Mouse (Mus musculus): ENCODE measurements around the gene Gm21312. TPM values are rescaled to one million over a fixed set of nuclear protein-coding genes. Genes with fewer than 3 reads are reported as not detected.
"Not testable (repeated sequence)": the region's sequence is repeated elsewhere in the genome, so short reads cannot be mapped to it uniquely, and the experiment has no call there.

Gene Gm21312
- total RNA-seq (2021): not detected
- long read RNA-seq, experiment 1: 0 reads
- long read RNA-seq, experiment 2: 0 reads

DNA sequence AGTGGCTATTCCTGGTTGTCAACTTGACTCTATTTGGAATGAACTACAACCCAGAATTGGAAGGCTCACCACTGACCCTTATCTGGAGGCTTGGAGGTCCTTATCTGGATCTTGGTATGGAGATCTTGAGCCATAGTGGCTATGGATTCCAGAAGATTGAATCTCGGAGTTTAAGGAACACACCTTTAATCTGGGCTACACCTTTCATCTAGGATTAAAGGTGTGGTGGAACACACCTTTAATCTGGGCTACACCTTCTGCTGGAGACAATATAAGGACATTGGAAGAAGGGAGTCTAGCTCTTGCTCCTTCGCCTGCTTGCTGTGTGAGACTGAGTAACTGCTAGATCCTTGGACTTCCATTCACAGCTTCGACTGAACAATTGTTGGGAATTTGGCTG is at the start of gene Gm21312:
TSS of gene Gm21312 (plus strand) at position 301 of the 400 bp plus-strand sequence.
- H3K4me3 ChIP-seq; H3K27ac ChIP-seq; DNase-seq (ENCODE audit: low spot score in 2 of 2): not testable (repeated sequence)

DNA sequence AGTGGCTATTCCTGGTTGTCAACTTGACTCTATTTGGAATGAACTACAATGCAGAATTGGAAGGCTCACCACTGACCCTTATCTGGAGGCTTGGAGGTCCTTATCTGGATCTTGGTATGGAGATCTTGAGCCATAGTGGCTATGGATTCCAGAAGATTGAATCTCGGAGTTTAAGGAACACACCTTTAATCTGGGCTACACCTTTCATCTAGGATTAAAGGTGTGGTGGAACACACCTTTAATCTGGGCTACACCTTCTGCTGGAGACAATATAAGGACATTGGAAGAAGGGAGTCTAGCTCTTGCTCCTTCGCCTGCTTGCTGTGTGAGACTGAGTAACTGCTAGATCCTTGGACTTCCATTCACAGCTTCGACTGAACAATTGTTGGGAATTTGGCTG is 34.1 kb upstream of the Gm21312 start, which contains the start of gene Gm21293:
TSS of gene Gm21293 (plus strand) at position 301 of the 400 bp plus-strand sequence.
- DNase-seq (ENCODE audit: low spot score in 2 of 2); H3K27ac ChIP-seq; H3K4me3 ChIP-seq: not testable (repeated sequence)

DNA sequence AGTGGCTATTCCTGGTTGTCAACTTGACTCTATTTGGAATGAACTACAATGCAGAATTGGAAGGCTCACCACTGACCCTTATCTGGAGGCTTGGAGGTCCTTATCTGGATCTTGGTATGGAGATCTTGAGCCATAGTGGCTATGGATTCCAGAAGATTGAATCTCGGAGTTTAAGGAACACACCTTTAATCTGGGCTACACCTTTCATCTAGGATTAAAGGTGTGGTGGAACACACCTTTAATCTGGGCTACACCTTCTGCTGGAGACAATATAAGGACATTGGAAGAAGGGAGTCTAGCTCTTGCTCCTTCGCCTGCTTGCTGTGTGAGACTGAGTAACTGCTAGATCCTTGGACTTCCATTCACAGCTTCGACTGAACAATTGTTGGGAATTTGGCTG is 25.6 kb upstream of the Gm21312 start, which contains the start of gene Gm6763:
TSS of gene Gm6763 (plus strand) at position 301 of the 400 bp plus-strand sequence.
- not testable (repeated sequence) for H3K27ac ChIP-seq; DNase-seq (ENCODE audit: low spot score in 2 of 2); H3K4me3 ChIP-seq

DNA sequence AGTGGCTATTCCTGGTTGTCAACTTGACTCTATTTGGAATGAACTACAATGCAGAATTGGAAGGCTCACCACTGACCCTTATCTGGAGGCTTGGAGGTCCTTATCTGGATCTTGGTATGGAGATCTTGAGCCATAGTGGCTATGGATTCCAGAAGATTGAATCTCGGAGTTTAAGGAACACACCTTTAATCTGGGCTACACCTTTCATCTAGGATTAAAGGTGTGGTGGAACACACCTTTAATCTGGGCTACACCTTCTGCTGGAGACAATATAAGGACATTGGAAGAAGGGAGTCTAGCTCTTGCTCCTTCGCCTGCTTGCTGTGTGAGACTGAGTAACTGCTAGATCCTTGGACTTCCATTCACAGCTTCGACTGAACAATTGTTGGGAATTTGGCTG is 17.1 kb upstream of the Gm21312 start, which contains the start of gene Gm8764:
TSS of gene Gm8764 (plus strand) at position 301 of the 400 bp plus-strand sequence.
- H3K27ac ChIP-seq; H3K4me3 ChIP-seq; DNase-seq (ENCODE audit: low spot score in 2 of 2): not testable (repeated sequence)

DNA sequence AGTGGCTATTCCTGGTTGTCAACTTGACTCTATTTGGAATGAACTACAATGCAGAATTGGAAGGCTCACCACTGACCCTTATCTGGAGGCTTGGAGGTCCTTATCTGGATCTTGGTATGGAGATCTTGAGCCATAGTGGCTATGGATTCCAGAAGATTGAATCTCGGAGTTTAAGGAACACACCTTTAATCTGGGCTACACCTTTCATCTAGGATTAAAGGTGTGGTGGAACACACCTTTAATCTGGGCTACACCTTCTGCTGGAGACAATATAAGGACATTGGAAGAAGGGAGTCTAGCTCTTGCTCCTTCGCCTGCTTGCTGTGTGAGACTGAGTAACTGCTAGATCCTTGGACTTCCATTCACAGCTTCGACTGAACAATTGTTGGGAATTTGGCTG is 8.6 kb upstream of the Gm21312 start, which contains the start of gene Gm21304:
TSS of gene Gm21304 (plus strand) at position 301 of the 400 bp plus-strand sequence.
- H3K27ac ChIP-seq; DNase-seq (ENCODE audit: low spot score in 2 of 2); H3K4me3 ChIP-seq: not testable (repeated sequence)

DNA sequence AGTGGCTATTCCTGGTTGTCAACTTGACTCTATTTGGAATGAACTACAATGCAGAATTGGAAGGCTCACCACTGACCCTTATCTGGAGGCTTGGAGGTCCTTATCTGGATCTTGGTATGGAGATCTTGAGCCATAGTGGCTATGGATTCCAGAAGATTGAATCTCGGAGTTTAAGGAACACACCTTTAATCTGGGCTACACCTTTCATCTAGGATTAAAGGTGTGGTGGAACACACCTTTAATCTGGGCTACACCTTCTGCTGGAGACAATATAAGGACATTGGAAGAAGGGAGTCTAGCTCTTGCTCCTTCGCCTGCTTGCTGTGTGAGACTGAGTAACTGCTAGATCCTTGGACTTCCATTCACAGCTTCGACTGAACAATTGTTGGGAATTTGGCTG is 8.4 kb downstream of the Gm21312 start, which contains the start of gene Gm20765:
TSS of gene Gm20765 (plus strand) at position 301 of the 400 bp plus-strand sequence.
- DNase-seq (ENCODE audit: low spot score in 2 of 2); H3K4me3 ChIP-seq; H3K27ac ChIP-seq: not testable (repeated sequence)

DNA sequence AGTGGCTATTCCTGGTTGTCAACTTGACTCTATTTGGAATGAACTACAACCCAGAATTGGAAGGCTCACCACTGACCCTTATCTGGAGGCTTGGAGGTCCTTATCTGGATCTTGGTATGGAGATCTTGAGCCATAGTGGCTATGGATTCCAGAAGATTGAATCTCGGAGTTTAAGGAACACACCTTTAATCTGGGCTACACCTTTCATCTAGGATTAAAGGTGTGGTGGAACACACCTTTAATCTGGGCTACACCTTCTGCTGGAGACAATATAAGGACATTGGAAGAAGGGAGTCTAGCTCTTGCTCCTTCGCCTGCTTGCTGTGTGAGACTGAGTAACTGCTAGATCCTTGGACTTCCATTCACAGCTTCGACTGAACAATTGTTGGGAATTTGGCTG is 16.9 kb downstream of the Gm21312 start, which contains the start of gene Gm4340:
TSS of gene Gm4340 (plus strand) at position 301 of the 400 bp plus-strand sequence.
- not testable (repeated sequence) for H3K4me3 ChIP-seq; DNase-seq (ENCODE audit: low spot score in 2 of 2); H3K27ac ChIP-seq

DNA sequence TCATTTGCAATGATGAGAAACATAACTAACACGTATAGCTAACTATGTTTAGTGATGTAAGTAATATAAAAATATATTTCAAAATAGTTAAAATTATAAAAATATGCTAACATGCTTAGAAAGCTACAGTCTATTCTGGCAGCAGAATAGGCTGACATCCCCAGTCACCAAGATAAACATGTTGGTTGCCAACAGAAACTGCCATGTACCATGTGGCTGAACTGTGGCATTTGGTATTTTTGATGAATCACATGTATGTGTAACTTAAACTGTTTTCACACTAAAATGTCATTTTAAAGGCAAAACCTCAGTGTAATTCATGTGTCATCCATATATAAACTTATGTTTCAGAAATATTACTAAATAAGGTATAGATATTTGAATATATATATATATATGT is 32.8 kb downstream of the Gm21312 start:
- no peak for TF ChIP-seq CTCF (conservative IDR thresholded peaks at IDR 0.05)
- no peak overlapping the region for H3K4me3 ChIP-seq
- no peak for DNase-seq (ENCODE audit: low spot score in 2 of 2)
- H3K27ac ChIP-seq: no peak overlapping the region

DNA sequence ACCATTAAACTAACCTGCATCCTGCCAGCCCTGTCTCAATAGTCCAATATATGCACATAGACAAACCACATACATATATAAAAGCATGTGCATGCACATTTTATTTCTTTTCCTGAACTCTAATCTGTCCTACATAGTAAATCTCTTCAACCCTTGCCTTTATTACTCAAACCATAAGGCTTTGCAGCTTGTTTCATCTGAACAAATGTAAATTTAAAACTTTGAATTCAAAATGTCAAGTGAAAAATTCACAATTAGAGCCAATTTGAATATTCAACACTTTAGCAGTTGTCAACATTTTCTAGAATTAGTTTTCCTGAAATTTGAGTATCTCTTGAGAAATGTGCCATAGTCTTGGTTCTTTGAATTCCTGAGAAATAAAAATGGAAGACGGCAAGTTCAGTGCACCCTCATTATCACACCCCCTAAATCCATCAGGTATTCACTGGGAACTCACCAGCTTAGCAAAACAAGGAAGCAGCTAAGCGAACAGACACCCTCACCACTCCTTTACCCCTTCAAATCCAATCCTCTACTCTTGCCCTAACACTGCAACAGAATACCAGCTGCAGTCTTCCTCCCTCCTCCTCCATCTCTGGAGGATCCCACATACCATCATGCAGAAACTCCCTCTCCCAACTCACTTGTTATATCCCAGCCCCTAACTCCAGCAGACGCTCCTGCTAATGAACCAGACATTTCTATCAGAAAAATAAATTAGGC is 33.6 kb downstream of the Gm21312 start:
- no peak for TF ChIP-seq CTCF (conservative IDR thresholded peaks at IDR 0.05)
- Histone ChIP-seq H3K4me3 (no peak overlapping the region), H3K27ac (no peak overlapping the region)
- no peak for DNase-seq (ENCODE audit: low spot score in 2 of 2)

DNA sequence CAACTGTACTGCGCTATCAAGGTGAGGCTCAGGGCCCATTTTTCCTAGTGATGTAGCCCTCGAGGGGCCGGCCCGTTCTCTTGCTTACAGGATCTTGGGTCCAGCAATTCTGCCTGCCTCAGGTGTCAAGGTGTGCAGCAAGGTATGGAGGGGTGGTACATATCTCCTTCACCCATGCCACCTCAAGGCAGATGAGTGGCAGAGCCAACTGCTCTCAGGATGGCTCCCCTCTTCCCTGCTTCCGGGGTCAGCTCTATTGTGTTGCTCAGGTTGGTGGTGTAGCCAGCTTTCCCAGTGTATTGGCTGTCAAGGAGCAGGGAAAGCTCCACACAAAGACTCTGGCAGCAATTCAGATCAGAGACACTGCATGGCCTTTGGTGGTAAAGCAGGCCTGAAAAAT is 37.7 kb downstream of the Gm21312 start:
- no peak for TF ChIP-seq CTCF (conservative IDR thresholded peaks at IDR 0.05)
- no peak overlapping the region for H3K27ac ChIP-seq

DNA sequence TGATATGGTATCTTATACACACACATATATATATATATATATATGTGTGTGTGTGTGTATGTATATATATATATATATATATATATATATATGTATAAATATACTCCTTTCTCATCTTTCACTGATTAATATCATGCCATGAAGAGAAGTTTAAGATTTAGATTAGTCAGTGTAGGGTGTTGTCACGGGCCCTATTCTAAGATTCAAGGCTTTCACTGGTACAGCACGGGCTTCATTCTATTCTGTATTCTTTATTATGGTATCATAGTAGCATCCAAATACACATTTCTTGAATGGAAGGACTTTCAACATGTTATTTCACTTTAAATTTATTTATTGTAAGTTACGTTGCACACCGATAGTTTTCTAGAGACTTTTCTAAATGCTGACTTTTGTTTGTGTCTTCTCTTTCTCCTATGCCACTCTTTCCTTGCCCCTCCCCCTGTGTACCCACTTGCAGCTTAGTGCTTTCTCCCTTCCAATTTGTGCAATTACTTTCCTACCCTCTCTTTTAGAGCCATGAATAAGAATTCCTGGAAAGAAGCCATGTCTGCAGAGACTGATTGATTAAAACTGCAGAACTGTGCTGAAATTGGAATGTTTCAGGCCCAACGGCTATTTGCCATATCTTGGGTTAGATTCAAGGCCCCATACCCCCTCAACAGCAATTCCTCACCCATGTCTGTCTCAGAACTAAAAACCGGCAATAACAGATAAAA is 43.6 kb downstream of the Gm21312 start:
- no peak overlapping the region for H3K27ac ChIP-seq
- no peak for TF ChIP-seq CTCF (conservative IDR thresholded peaks at IDR 0.05)
- DNase-seq (ENCODE audit: low spot score in 2 of 2): no peak
- H3K4me3 ChIP-seq: no peak overlapping the region

More for the DNA sequence above, 37.7 kb downstream of the Gm21312 start:
- H3K4me3 ChIP-seq: no peak overlapping the region
- DNase-seq (ENCODE audit: low spot score in 2 of 2): no peak

Other genes with a start within 250 kb of the Gm21312 start
- not detected for gene Gm21293, start 34.0 kb upstream of the Gm21312 start, total RNA-seq (2021)
- not detected for gene Gm6763, start 25.5 kb upstream of the Gm21312 start, total RNA-seq (2021)
- gene Gm8764, start 17.0 kb upstream of the Gm21312 start, total RNA-seq (2021): not detected
- not detected for gene Gm21304, start 8.5 kb upstream of the Gm21312 start, total RNA-seq (2021)
- gene Gm20765, start 8.5 kb downstream of the Gm21312 start, total RNA-seq (2021): not detected
- gene Gm4340, start 17.0 kb downstream of the Gm21312 start, total RNA-seq (2021): not detected